Mouse (Mus musculus): ENCODE data around the gene Rorb. TPM values are rescaled to one million over a fixed set of nuclear protein-coding genes. Genes with fewer than 3 reads are reported as not detected.

The Rorb gene
- polyA plus RNA-seq, 1 experiment from 2014 or later, result 20.1 TPM

GRCm38 (mm10) chr19:18909641-18910040, 201.4 kb downstream of the Rorb start:
- 73% methylated on average over 3 of the region's 3 CpGs for WGBS
- Histone ChIP-seq H3K27ac (replicated peaks) (no peak overlapping the region), H3K4me2 (replicated peaks) (no peak overlapping the region), H3K9ac (replicated peaks) (no peak overlapping the region), H3K4me1 (no peaks in the 10 kb centered on the region), H3K27me3 (no peaks in the 10 kb centered on the region), H3K9me3 (no peaks in the 10 kb centered on the region), H3K36me3 (no peaks in the 10 kb centered on the region), H3K4me3 (no peak overlapping the region)
- no peak for ATAC-seq (replicated peaks)

DNA sequence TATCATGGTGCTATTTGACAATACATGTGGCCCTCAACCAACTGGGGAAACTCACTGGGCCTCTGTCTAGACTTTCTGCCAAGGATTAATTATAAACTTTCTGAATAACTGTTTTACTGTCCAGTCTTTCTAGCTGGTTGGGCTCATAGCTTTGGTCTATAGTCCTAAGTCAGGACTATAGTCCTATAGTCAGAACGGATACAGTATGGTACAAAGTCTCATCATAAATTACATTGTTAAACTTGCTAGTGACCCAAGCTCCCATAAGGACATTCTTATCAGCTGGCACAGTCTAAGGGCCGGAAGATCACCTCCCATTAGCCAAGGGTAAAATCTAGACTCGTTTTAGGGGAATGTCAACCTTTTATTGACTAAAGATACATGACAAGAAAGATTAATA, 205.5 kb downstream of the Rorb start:
- ATAC-seq (replicated peaks), result no peak
- Histone ChIP-seq H3K9me3 (no peaks in the 10 kb centered on the region), H3K4me1 (peaks cover 7% of the 10 kb centered on the region), H3K27ac (replicated peaks) (no peak overlapping the region), H3K9ac (replicated peaks) (no peak overlapping the region), H3K4me2 (replicated peaks) (no peak overlapping the region), H3K4me3 (no peak overlapping the region), H3K36me3 (no peaks in the 10 kb centered on the region), H3K27me3 (no peaks in the 10 kb centered on the region)
- WGBS, result 78% methylated on average over 3 of the region's 3 CpGs

DNA sequence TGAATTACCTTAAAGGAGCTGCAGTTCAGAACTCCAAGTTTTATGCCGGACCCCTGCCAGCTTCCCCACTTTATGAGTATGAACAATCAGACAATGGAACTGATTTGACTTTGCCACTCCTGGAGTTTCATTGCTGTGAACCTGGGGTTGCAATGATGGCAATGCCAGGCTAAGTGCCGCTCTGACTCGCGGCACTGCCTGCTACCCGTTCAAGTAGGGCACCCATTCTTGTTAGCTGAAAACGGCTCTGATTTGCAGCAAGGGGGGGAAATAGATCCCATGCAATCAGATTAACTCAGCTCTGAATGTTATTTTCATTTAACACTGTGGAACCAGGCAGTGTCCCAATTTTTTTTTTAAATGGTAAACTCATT, 208.3 kb downstream of the Rorb start:
- H3K27me3 ChIP-seq, result no peaks in the 10 kb centered on the region
- WGBS, result 61% methylated on average over 6 of the region's 6 CpGs
- H3K4me1 ChIP-seq, result peaks cover 7% of the 10 kb centered on the region

DNA sequence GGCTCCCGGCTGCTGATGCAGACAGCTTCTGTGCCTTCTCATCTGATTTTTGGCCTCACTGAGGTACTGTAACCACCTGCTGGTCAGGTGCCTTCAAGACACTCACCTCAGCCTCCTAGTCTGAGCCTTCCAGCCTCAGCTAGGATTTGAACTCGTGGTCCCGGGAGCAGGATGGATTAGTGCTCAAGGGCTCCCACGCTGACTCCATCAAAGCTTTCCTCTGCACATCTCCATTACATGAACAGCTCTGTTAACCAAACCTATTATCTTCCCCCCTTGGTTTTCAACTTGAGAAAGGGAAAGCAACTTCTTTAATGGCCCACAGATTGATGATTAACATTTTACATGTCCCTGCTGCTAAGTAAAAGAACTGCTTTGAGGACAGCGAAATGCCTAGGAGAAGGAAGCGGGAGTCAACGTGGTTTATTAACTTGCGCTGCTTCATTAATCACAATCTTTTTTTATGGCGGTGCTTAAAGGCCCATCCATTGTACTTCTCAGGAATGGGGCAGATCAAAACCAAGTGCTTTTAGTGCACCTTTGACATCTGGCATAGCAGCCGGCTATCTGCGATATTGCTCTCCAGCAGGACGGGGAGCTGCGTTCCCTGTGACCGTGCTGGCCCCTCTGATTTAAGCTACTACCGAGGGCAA, 208.8 kb downstream of the Rorb start:
- Histone ChIP-seq H3K27me3 (no peaks in the 10 kb centered on the region), H3K27ac (replicated peaks) (no peak overlapping the region), H3K9me3 (no peaks in the 10 kb centered on the region), H3K4me2 (replicated peaks) (no peak overlapping the region; the same call in 1 of the 2 replicates), H3K4me1 (peaks cover 7% of the 10 kb centered on the region), H3K36me3 (no peaks in the 10 kb centered on the region), H3K9ac (replicated peaks) (no peak overlapping the region), H3K4me3 (no peak overlapping the region)
- 65% methylated on average over 15 of the region's 15 CpGs for WGBS
- no peak for ATAC-seq (replicated peaks)

More for the DNA sequence above, 208.3 kb downstream of the Rorb start:
- Histone ChIP-seq H3K4me2 (replicated peaks) (no peak overlapping the region; the same call in 1 of the 2 replicates), H3K27ac (replicated peaks) (no peak overlapping the region), H3K36me3 (no peaks in the 10 kb centered on the region), H3K9me3 (no peaks in the 10 kb centered on the region), H3K4me3 (no peak overlapping the region), H3K9ac (replicated peaks) (no peak overlapping the region)
- no peak for ATAC-seq (replicated peaks)

GRCm38 (mm10) chr19:18898238-18898637, 212.8 kb downstream of the Rorb start:
- Histone ChIP-seq H3K4me3 (no peak overlapping the region), H3K36me3 (no peaks in the 10 kb centered on the region), H3K27ac (replicated peaks) (no peak overlapping the region), H3K4me2 (replicated peaks) (no peak overlapping the region), H3K9me3 (no peaks in the 10 kb centered on the region), H3K9ac (replicated peaks) (no peak overlapping the region), H3K27me3 (no peaks in the 10 kb centered on the region), H3K4me1 (peaks cover 7% of the 10 kb centered on the region)
- no peak for ATAC-seq (replicated peaks)

GRCm38 (mm10) chr19:18890216-18890615, 220.8 kb downstream of the Rorb start:
- Histone ChIP-seq H3K9ac (replicated peaks) (no peak overlapping the region), H3K4me3 (no peak overlapping the region), H3K36me3 (no peaks in the 10 kb centered on the region), H3K4me1 (peaks cover 22% of the 10 kb centered on the region), H3K4me2 (replicated peaks) (no peak overlapping the region), H3K27ac (replicated peaks) (peak overlapping the region; percentile 39), H3K27me3 (no peaks in the 10 kb centered on the region), H3K9me3 (no peaks in the 10 kb centered on the region)
- ATAC-seq (replicated peaks), result no peak; the same call in 1 of the 2 replicates
- whole genome bisulfite sequencing, result 80% methylated on average over 4 of the region's 4 CpGs

DNA sequence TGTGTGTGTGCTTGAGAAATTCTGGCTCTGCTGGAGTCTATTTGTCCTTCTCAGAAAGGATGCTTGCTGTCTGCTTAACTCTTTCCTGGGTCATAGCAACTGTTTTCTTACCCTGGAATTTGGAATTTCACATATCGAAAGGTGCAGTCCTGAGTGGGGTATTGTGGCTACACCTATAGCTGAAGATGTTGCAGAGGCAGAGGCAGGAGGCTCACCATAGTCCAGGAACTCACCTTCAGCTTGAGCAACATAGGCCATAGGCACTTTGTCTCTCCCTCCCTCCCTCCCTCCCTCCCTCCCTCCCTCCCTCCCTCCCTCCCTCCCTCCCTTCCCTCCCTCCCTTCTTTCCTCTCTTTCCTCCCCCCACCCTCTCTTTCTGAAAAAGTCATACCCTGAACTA, 221.4 kb downstream of the Rorb start:
- peak; percentile 55 for ATAC-seq (replicated peaks)
- peaks cover 22% of the 10 kb centered on the region for H3K4me1 ChIP-seq

DNA sequence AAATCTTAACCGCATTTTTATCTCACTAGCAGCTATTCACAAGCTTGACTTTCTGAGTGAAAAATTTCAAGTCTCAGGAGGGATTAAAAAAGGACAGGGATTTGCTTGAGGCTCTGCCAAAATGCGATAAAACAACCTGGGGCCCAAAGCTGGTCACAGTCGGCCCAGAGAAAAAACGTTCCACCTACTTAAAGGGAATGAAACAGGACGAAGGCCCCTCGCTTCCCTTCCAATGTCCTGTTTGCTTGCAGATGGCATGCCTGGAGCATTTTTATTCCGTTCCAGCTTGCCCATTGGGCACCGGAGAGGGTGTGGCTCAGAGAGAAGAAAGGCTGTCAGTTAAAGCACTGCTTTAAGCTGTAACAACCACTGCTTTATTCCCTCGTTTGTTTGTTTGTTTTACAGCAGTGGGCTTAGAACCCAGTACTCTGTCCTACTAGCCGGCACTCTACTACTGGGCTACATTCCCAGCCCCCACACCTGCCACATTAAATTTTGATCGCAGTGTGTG, 221.8 kb downstream of the Rorb start:
- peaks cover 22% of the 10 kb centered on the region for H3K4me1 ChIP-seq
- H3K9ac ChIP-seq (replicated peaks), result peak overlapping the region; percentile 49
- no peaks in the 10 kb centered on the region for H3K36me3 ChIP-seq
- H3K4me3 ChIP-seq, result peak overlapping the region; percentile 39
- H3K4me2 ChIP-seq (replicated peaks), result peak overlapping the region; percentile 67
- under 1% methylated on average over 11 of the region's 11 CpGs for WGBS
- H3K27ac ChIP-seq (replicated peaks), result peak overlapping the region; percentile 83
- H3K9me3 ChIP-seq, result no peaks in the 10 kb centered on the region
- no peaks in the 10 kb centered on the region for H3K27me3 ChIP-seq
- peak; percentile 89 for ATAC-seq (replicated peaks)

More for the DNA sequence above, 221.4 kb downstream of the Rorb start:
- Histone ChIP-seq H3K27ac (replicated peaks) (peak overlapping the region; percentile 83), H3K27me3 (no peaks in the 10 kb centered on the region), H3K9me3 (no peaks in the 10 kb centered on the region), H3K4me3 (peak overlapping the region; percentile 39), H3K4me2 (replicated peaks) (peak overlapping the region; percentile 67), H3K9ac (replicated peaks) (peak overlapping the region; percentile 49), H3K36me3 (no peaks in the 10 kb centered on the region)
- WGBS, result 42% methylated on average over 1 of the region's 1 CpGs

DNA sequence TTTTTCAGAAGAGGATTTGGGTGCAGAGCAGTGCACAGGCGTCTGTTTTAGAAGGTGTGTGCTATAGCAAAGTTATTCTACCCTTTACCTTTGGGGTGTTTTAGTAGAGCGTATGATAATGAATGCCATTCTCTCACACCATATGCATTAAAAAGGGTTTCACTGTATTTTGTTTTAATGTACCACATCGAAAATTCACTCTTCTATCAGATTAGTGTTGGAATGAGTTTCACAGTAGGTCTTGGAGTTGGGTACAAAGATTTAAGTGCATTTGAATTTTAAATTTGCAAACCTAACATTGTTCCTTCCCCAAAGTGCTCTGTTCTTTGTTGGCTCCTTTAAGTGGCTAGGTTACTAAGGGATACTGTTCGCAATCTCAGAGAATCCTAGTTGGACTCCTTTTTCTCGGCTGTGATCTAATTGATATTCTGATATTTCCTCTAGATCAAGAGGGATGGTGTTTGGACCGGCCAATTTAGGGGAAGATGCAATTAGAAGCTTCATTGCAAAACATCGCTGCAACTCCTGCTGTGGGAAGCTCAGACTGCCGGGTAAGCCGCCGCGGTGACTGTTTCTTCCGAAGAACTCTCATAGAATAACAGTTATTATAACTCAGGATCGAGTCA, 222.4 kb downstream of the Rorb start:
- H3K4me1 ChIP-seq, result peaks cover 22% of the 10 kb centered on the region

GRCm38 (mm10) chr19:18887646-18888407, 223.2 kb downstream of the Rorb start:
- no peak for ATAC-seq (replicated peaks)
- Histone ChIP-seq H3K9me3 (no peaks in the 10 kb centered on the region), H3K27me3 (no peaks in the 10 kb centered on the region), H3K27ac (replicated peaks) (peak overlapping the region; percentile 50), H3K4me2 (replicated peaks) (0 out of 2 replicates have a peak overlapping the region, but pooled peaks have one; percentile 67), H3K4me1 (peaks cover 22% of the 10 kb centered on the region), H3K4me3 (no peak overlapping the region), H3K36me3 (no peaks in the 10 kb centered on the region), H3K9ac (replicated peaks) (no peak overlapping the region)
- 19% methylated on average over 11 of the region's 11 CpGs for WGBS

More for the DNA sequence above, 222.4 kb downstream of the Rorb start:
- no peaks in the 10 kb centered on the region for H3K36me3 ChIP-seq
- peak overlapping the region; percentile 67 for H3K4me2 ChIP-seq (replicated peaks)
- H3K4me3 ChIP-seq, result peak overlapping the region; percentile 39
- 4% methylated on average over 13 of the region's 13 CpGs for WGBS
- ATAC-seq (replicated peaks), result peak; percentile 83
- H3K9ac ChIP-seq (replicated peaks), result peak overlapping the region; percentile 49
- peak overlapping the region; percentile 83 for H3K27ac ChIP-seq (replicated peaks)
- no peaks in the 10 kb centered on the region for H3K9me3 ChIP-seq
- no peaks in the 10 kb centered on the region for H3K27me3 ChIP-seq

- WGBS, result 45% methylated on average over 5 of the region's 5 CpGs
- no peak overlapping the region for H3K9ac ChIP-seq (replicated peaks)
Observed at GRCm38 (mm10) chr19:18881162-18881561, 229.8 kb downstream of the Rorb start.

More at GRCm38 (mm10) chr19:18881162-18881561, 229.8 kb downstream of the Rorb start:
- no peak overlapping the region for H3K4me3 ChIP-seq
- no peak; the same call in 1 of the 2 replicates for ATAC-seq (replicated peaks)
- no peak overlapping the region for H3K4me2 ChIP-seq (replicated peaks)
- H3K36me3 ChIP-seq, result no peaks in the 10 kb centered on the region
- no peaks in the 10 kb centered on the region for H3K27me3 ChIP-seq
- no peak overlapping the region for H3K27ac ChIP-seq (replicated peaks)
- no peaks in the 10 kb centered on the region for H3K9me3 ChIP-seq
- no peaks in the 10 kb centered on the region for H3K4me1 ChIP-seq
